Mouse (Mus musculus) right cerebral cortex, postnatal 25 days (tissue): ENCODE measurements around the gene Slc9a1.

ENCODE experiments used
- DNase-seq: peaks from one replicate; pipeline ENCODE4 v3.0.0; 2022

The Slc9a1 gene

DNA sequence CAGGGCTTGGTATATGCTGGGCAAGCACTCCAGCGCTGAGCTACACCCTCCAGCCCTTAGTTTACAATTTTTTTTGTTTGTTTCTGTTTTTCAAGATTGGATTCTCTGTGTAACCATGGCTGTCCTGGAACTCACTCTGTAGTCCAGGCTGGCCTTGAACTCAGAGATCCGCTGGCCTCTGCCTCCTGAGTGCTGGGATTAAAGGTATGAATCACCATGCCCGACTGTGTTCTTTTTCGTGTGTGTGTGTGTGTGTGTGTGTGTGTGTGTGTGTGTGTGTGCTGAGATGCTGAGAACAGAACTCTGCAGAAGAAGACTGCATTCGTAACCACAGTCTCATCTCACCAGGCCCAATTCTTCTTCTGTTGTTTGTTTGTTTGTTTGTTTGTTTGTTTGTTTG is 34.8 kb downstream of the Slc9a1 start:
- no peak for DNase-seq

DNA sequence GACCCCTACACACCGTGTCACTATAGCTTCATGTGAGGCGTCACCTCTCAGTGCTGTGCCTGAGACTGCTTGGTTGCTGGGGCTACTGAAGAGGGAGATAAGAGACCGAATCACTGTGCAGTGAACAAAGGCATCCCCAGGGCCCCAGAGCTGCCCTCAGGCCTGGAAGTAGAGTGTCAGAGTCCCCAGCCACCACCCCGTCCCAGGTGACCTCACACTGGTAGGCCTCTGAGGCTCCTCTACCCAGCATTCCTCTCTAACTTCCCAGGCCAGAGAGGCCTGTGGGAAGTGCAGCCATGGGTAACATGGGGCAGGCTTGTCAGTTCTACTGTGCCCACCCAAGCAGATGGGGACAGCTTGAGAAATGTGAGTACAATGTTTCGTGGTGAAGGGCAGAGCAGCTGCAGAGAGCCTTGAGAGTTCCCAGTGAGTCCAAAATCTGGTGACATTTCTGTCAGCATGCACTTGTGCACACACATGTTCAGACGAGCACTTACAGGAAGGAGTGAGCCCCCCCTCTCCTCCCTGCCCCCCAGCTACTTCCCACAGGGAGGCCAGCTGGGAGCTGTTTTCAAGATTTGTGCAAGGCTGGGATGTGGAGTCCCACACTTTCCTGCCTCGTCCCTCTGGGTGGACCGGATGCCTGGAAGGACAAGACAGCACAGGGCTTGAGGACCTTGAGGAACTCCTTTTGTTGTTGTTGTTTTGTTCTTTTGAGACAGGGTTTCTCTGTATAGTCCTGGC is 37.0 kb downstream of the Slc9a1 start:
- DNase-seq: no peak

DNA sequence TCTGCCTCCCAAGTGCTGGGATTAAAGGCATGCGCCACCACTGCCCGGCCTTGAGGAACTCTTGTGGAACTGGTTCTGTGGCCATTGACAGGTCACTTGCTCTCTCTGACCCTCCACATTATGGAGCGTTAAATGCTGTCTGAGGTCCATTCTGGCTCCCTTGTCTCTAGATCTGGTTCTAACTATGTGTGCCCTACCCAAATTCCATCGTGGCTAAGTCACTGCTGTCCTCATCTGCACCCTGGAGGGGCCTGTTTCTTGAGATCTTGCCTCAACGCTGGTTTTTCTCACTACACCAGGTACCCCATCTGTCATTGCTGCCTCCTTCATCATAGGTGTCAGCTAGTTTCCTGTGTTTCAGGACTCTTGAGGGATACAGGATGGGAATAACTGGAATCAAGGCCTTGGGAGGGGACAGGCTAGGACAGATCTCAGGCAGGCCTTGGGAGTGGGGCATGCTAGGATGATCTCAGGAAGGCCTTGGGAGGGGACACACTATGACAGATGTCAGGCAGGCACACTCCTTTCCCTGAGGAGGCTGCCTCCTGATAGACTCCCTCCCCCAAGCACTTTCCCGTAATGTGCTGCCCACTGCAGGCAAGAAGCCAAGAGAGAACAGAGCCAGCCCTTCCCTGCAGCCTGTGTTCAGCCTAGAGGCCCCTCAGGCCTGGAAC is 37.7 kb downstream of the Slc9a1 start:
- no peak for DNase-seq

DNA sequence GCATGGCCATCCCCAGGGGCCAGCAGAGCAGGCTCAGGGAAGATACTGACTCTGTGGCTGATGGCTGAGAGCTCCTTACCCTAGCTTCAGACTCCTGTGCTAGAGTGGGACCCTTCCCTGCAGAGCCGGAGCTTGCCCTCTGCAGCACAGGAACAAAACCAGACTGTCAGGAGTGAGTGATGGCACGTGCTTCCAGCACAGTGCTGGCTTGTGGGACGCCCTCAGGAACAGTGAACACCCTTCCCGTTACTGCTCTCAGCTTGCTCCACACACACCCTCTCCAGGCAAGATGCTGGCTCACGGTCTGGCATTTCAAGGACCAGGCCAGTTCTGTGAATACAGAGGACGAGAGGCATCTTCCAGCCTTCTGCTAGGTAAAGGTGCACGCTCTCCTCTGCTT is 38.5 kb downstream of the Slc9a1 start:
- no peak for DNase-seq

DNA sequence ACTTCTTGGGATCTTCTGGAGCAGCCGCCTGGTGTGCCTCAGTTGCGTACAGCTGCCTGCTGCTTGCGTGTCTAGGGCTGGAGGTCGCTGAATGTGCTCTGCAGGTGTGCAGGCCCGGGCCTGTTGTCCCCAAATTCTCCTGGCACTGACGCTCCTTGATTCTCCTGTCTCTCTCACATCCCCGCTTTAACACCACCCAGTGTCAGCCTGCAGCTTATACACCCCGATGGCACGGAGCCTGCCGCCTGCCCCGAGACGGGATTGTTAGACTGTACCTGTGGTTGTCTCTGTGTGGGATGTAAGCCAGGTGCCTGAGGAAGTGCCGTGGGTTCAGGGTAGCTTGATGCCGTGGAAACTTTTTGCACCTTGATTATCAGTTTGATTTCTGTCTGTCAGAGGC is 41.5 kb downstream of the Slc9a1 start:
- no peak for DNase-seq

DNA sequence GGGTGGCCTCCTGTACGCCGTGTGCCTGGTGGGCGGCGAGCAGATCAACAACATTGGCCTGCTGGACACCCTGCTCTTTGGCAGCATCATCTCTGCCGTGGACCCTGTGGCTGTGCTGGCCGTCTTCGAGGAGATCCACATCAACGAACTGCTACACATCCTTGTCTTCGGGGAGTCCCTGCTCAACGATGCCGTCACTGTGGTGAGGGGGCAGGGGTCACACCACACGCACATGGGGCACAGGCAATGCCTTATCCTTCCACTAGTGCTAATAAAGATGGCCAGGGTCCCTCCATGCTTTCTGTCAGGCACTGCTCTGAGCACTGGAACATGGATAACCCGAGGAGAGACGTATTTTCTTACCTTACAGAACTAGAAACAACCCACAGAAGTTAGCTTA is 42.6 kb downstream of the Slc9a1 start:
- DNase-seq: no peak

DNA sequence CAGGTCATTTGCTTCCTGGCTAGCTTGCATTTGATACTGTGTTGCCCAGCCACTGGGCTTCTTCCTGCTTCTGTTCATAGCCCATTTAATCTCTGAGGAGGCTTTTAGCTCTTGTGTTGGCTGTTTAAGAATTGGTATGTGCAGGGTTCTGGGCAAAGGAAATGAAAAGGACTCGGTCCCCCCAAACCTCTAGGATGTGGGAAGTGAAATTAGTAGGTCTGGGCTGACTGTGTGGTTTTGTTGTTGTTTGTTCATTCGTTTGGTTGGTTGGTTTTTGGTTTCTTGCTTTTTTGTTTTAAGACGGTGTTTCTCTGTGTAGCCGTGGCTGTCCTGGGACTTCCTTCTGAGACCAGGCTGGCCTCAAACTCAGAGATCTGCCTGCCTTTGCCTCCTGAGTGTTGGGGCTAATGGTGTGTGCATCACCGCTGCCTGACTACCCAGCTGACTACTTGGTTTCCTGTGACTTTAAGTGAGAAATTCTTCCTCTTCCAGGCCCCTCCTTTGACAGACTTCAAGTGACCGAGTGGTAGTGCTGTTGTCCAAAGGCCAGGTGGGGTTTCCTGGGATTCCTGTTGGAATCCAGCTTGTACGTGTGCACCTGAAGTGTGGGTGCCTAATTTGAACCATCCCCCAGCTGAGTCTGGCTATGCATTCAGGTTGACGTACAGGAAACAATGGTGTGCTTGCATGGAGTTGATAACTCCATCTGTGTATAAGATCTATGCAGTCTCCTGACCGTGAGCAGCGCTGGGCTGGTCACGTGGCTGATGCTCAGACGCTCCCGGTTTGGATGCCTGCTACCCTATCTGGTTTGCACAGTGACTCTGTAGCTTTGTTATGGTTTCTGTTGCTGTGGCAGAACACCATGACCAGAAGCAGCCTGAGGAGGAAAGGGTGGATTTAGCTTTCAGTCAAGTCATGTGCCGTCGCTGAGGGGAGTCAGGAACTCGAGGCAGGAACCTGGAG is 43.4 kb downstream of the Slc9a1 start:
- no peak for DNase-seq

DNA sequence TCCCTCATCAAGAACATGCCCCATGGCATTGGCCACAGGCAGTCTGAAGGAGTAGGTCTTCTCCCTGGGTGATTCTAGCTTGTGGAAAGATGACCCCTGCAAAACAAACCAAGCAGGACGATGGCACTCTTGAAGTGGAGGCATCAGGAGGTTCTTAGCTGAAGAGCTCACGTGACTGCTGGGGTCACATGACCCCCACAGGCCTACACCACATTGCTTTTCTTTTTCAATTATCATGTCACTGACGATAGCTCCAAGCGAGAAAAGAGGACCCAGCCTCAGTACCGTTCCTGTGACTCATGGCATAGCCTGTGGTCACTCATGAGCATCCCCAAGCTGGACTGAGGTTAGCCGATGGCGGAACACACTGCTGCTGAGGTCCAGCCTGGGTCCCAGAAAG is 44.1 kb downstream of the Slc9a1 start:
- DNase-seq: no peak

DNA sequence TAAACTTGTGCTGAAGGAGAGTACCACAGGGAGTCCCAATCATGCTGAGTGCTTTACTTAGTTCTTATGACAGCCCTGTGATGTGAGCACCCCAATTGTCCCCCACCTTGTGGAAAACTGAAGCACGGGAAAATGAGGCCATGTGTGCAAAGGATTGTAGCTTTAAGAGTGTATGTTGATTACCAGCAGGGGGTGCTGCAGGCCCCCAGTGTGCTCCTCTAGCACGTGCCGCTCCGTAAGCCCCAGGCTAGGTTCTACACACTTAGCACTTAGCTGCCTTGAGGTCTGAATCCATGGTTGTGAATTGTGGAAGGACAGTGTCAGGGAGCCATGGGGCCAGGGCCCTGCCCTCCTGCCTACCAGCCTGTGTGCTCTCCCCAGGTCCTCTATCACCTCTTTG is 45.4 kb downstream of the Slc9a1 start:
- no peak for DNase-seq

DNA sequence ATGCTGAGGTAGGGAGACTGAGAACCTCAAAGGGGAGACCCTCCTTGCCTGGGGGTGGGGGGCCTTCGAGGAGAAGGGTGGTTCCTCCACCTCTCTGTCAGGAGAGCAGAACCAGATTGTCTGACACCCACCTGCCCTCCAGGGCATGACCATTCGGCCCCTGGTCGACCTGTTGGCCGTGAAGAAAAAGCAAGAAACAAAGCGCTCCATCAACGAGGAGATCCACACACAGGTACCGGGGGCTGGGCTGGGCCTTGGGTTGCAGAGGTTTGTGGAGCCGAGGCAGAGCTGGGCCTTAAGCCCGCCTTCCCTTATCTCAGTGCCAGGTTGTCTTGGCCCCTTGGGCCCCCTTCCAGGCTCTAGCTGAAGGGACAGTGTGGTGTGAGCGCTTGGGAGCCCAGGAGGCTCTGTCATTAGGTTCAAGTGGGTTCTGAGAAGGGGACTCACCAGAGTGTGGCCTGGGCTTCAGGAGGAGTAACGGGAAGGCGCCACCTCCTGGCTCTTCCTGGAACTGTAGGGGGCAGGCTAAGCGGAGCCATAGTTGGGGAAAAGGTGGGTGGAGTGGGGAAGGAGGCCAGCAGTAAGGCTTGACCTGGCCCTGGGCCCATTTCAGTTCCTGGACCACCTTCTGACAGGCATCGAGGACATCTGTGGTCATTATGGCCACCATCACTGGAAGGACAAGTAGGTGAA is 50.0 kb downstream of the Slc9a1 start:
- no peak for DNase-seq

DNA sequence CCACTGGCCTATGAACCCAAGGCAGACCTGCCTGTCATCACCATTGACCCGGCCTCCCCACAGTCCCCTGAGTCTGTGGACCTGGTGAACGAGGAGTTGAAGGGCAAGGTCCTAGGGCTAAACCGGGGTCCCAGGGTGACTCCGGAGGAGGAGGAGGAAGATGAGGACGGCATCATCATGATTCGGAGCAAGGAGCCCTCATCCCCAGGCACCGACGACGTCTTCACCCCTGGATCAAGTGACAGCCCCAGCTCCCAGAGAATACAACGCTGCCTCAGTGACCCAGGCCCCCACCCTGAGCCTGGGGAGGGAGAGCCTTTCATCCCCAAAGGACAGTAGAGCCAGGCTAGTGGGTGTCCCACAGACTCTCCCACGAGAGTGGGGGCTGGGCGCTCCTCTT is 52.5 kb downstream of the Slc9a1 start:
- no peak for DNase-seq

DNA sequence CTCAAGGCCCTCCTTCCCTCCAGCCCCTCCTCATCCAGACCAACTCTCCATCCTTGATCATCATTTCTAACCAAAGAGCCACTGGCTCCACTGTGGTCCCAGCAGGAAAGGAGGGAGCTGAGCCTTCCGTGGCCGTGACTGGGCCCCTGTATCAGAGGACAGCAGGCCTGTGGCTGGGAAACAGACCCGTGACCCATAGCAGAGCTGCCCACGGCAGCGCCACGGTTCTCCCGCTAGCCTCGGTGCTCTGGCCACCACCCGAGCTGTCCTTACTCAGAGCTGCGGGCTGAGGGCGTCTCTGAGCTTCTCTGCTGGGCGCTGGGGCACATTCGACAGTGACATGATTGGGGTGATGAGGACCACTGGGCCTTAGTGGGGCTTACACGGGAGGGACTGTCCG is 53.1 kb downstream of the Slc9a1 start:
- DNase-seq: no peak

DNA sequence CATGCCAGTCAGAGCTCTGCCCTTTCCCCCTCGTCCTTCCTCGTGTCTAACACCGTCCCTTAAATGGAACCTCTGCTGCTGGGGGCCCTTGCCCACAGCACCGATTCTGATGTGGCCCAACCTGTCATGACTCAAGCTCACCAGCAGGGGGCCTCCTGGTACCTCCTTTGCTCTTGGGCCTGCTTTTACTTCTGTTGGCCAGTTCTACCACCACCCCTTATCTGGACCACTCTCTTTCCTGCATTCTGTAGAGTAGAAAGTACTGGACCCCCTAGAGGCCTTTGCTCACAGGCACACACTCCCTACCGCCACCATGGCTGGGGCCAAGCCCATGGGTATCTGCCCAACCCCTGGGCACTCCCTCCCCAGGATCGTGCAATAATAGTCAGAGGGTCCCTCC is 53.6 kb downstream of the Slc9a1 start:
- DNase-seq: peak; percentile 60

DNA sequence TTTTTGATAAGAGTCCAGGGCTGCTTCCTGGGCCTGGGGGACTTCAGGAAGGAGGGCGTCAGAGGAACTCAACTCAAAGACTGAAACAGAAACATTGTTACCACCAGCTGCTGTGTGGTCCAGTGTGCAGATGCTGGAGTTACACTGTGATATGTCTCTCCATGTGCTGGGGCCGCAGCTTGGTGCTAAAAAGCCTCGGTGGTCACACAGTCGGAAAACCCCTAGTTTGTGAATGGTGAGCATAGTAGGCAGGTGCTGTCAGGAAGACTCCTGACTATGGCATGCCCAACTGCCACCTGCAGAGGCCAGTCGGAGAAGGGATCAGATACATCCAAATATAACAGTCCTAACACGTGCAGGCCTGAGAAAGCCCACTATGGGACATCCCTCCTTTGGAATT is 54.2 kb downstream of the Slc9a1 start:
- DNase-seq: no peak

DNA sequence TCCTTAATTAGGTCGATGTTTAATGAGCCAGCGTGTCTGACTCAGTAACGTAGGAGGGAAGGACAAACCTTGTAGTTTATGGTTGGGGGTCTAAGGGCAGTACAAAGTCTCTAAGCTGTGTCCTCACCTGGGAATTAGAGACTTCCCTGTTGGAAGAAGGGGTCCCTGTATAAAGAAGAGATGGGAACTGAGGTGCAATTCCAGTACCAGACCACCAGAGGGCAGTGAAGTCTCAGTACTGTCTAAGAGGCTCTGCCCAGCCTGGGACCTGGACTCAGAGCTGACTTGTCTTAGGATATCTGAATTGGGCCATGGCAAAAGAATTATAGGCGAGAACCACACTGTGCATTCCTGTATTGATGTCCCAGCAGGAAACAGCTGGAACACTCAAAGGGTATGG is 54.6 kb downstream of the Slc9a1 start:
- no peak for DNase-seq

DNA sequence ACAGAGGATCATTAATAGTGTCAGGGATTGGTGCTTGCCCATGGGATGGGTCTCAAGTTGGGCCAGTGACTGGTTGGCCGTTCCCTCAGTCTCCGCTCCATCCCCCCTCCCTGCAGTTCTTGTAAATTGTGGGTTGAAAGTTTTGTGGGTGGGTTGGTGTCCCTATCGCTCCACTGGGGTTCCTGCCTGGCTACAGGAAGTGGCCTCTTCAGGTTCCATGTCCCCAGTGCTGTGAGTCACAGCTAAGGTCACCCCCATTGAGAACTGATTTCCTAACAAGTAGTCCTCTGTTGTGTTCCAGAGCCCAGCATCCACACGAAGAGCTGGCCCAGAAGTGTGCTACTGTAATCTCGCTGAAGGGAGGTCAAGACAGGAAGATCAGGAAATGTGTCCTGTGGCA is 56.6 kb downstream of the Slc9a1 start:
- DNase-seq: no peak

DNA sequence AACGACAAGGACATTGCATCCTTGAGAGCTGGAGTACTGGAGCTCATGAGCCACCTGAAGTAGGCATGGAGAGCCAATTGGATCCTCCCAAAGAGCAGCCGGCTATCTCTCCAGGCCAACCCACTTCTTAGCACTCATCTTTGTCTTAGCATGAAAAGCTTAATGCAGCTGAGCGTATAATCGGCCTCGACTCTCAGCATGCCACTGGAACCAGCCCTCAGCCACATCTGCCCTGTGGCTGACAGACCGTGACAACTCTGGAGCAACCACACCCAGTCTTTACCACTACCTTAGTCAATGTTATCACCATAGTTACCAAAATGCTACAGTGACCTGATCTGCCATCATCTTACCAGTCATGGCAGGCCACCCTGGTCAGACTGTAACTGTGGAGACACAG is 62.0 kb downstream of the Slc9a1 start:
- no peak for DNase-seq

DNA sequence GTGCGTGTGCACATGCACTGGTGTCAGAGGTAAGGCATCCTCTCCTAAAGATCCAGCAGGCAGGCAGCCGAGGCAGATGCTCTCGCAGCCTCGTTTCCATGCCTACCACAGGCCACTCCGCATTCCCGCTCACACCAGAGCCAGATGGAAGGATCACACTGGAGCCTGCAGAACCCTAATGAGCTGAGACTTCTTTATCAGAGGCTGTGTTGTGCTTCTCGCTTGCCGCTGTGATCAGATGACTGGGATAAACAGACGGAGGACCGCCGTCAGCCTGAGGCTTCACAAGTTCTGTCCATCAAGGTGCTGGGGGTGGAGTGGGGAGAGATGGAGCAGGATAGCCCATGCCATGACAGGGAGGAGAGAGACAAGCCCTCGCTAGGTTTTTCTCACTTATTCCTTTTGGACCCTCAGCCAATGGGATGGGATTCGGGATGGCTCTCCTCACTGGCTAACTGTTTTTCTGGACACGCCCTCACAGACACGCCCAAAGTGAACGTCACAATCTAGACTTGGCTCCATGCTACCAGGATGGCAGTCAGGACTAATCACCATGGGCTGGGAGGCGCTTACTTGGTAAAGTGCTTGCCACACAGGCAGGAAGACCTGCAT is 63.2 kb downstream of the Slc9a1 start:
- peak; percentile 58 for DNase-seq

DNA sequence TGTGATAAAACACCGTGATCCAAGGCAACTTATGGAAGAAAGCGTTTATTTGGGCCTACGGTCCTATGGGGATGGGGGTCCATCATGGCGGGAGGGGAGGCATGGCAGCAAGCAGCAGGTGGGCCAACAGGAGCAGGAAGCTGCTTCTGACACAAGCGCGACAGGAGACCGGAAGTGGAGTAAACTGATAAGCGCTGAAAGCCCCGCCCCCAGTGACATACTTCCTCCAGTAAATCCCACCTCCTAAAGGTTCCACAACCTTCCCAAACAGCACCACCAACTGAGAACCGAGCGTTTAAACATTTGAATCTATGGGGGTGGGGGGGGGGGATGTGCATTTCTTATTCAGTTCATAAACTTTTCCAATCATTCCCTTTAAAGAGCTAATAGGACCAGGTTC is 66.4 kb downstream of the Slc9a1 start:
- no peak for DNase-seq

DNA sequence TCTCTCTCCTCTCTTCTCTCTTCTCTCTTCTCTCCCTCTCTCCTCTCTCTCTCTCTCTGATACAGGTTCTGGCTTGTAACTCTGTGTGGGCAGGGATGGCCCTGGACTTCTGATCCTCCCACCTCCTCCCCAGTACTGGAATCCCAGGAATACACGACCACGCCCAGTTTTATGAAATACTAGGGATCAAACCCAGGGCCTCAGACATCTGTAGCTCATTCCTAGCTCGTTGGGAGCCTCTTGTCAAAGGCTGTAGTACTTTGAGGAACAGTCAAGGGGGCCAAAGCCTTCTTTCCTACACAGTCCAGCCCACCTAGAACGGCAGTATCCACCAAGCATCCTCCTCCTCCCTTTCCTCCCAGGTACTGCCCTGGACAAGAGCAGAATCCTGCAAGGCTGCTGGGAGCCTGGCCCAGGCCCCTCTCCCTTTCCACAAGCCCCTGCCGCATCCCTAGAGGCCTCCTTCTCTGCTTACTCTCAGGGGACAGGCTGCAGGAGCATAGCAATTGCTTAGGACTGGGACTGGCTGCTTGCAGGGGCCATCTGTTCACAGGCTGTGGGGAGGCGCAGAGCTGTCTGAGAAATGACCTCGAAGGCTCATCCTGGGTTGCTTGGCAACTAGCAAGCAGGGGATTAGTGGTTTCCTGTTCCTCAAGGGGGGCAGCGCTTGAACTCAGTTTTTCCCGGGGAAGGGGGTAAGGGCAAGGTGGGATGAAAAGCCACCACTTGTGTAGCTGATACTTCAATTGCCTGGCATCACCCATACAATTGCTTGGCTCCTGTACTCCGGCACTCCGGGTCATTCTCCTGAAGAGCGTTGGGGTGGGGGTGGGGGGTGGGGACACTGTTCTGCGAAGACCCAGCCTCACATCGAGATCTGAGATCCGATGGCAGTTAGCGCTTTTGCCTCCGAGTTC is 70.2 kb downstream of the Slc9a1 start:
- no peak for DNase-seq

DNA sequence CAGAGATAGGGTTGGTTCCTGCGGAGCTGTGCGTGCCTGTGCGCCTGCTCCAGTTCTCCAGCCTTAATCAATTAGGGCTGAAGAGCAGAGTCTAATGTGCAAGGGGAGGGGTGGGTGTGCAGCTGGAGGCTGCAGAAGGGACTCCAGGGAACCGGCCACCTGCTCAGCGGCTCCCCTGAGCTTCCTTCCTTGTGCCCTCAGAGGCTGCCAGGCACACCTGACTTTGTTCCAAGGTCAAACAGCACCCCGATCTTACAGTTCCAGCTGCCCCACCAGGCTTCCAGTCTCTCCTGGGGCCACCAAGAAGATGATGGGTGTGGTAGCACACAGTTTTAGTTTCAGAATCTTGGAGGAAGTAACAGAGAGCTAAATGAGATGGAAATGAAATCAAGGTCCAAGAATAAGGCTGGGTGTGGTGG is 70.9 kb downstream of the Slc9a1 start:
- DNase-seq: no peak

DNA sequence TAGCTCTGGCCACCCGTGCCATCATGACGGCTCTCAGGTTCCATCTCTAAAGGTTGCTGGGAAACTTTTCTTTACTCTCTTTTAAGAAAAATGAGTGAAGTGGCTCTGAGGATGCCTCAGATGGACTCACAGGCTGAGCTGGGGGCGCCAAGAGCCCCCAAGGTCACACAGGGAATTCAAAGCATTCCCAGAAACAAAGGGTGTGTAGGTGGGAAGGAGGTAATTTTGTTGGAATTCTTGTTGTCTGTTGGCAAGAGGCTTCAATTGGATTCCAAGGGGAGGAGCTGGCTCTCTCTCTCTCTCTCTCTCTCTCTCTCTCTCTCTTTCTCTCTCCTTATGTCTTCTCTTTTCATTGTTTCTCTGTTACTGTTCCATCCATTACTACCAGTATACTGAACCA is 72.7 kb downstream of the Slc9a1 start:
- DNase-seq: no peak
